Mouse (Mus musculus) midbrain, postnatal 0 days (tissue): Measurements from ENCODE around the gene Cpsf6. TPM values are rescaled to one million over a fixed set of nuclear protein-coding genes. Genes with fewer than 3 reads are reported as not detected.

Source experiments
- ATAC-seq: fragments of 200-750 bp; cut with Nextera tagmentation; 2 replicates; pipeline ENCODE4 v1.8.0; 2017; ENCODE audit warnings: moderate number of reproducible peaks, mild to moderate bottlenecking, moderate TSS enrichment, moderate library complexity; ENCODE audit not compliant: low FRiP score
- DNase-seq: peaks from one replicate; pipeline ENCODE4 v3.0.0-alpha.2; 2015; ENCODE audit warnings: low spot score
- H3K27ac ChIP-seq: fragments of 300-500 bp; sonication (generic); 2 replicates; pipeline ENCODE4 v1.5.1; 2014; ENCODE audit warnings: low read depth, mild to moderate bottlenecking, low read length, mixed read lengths
- H3K27me3 ChIP-seq: fragments of 300-500 bp; sonication (generic); 2 replicates; pipeline ENCODE4 v1.6.1; 2014; ENCODE audit warnings: low read length, control low read depth, mixed read lengths; ENCODE audit not compliant: insufficient read depth
- H3K36me3 ChIP-seq: fragments of 300-500 bp; sonication (generic); 2 replicates; pipeline ENCODE4 v1.6.1; 2014; ENCODE audit warnings: low read length, control low read depth, mixed read lengths; ENCODE audit not compliant: insufficient read depth
- H3K4me1 ChIP-seq: fragments of 300-500 bp; sonication (generic); 2 replicates; pipeline ENCODE4 v1.6.1; 2014; ENCODE audit warnings: mild to moderate bottlenecking, control low read depth, antibody characterized with exemption, low read length, mixed read lengths; ENCODE audit not compliant: insufficient read depth
- H3K4me2 ChIP-seq: fragments of 300-500 bp; sonication (generic); 2 replicates; pipeline ENCODE4 v1.6.1; 2014; ENCODE audit warnings: low read depth, mild to moderate bottlenecking, low read length, mixed read lengths; ENCODE audit not compliant: poor library complexity, severe bottlenecking
- H3K4me3 ChIP-seq: fragments of 300-500 bp; sonication (generic); 2 replicates; pipeline ENCODE4 v1.5.1; 2014; ENCODE audit warnings: low read depth, mild to moderate bottlenecking, low read length, moderate library complexity
- H3K9ac ChIP-seq: fragments of 300-500 bp; sonication (generic); replicated peaks from 2 replicates; pipeline ENCODE4 v1.6.1; 2014; ENCODE audit warnings: mild to moderate bottlenecking, low read length, moderate library complexity, mixed read lengths; ENCODE audit not compliant: poor library complexity, severe bottlenecking
- H3K9me3 ChIP-seq: fragments of 300-500 bp; sonication (generic); 2 replicates; pipeline ENCODE4 v1.6.1; 2016; ENCODE audit warnings: low read length, control low read depth
- CTCF ChIP-seq: IDR thresholded peaks from 2 replicates; pipeline ENCODE4 v1.5.1; 2016; ENCODE audit warnings: antibody characterized with exemption, mild to moderate bottlenecking
- WGBS: fragments of 180-500 bp; shearing (Covaris S2); extraction: QIAGEN DNeasy Blood & Tissue Kit; methylation state at CpG from one replicate; pipeline ENCODE4 v1.1.7; 2014; 5-methylcytosine and 5-hydroxymethylcytosine counted together
- polyA plus RNA-seq: library from polyadenylated mRNA; unstranded; fragments of >200 nt; fragmentation: Nextera tagmentation; extraction: Ambion mirVana; gene quantifications from 2 replicates; pipeline ENCODE4 v1.2.1, GENCODE M21; 2015
- total RNA-seq: library from RNA; depleted of rRNA; stranded (reverse); fragments of >200 nt; gene quantifications from 2 replicates; pipeline ENCODE4 v1.2.3, GENCODE M21; 2014

Cpsf6 gene
- total and polyA plus RNA-seq, 2 experiments from 2014 or later, result 85.1 to 120 TPM

DNA sequence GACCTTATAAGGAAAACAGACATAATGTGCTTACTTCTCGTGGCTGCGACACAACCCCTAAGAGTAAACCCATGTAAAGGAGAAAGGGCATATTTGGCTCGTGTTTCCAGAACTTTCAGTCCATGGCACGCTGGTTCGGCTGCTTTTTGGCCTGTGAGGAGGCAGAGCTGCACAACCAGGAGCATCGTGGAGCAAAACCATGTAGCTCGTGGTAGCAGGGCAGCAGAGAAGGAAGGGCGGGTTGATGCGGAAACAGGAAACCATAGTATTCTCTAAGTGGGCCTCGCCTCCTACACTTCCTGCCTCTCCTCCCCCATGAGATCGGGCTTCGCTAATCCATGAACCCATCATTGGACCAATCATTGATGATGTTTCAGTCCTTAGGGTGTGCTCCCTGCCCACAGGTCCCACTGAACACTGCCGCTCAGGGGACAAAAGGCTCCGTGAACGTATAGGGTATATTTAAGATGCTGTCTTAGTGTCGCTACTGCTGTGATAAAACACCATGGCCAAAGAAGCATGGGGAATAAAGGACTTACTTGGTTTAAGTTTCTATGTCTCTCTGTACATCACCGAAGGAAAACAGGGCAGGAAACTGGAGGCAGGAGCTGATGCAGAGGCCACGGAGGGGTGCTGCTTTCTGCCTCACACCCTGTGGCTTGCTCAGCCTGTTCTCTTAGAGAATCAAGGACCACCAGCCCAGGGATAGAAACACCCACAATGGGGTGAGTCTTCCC lies 18.4 kb upstream of the Cpsf6 start:
- WGBS, result 88% methylated on average over 18 of the region's 18 CpGs
- Histone ChIP-seq H3K4me1 (no peaks in the 10 kb centered on the region), H3K4me3 (no peak overlapping the region), H3K9me3 (no peaks in the 10 kb centered on the region), H3K27ac (no peak overlapping the region), H3K27me3 (no peaks in the 10 kb centered on the region), H3K4me2 (no peak overlapping the region), H3K9ac (no peak overlapping the region), H3K36me3 (no peaks in the 10 kb centered on the region)
- ATAC-seq (no peak), DNase-seq (no peak)
- TF ChIP-seq CTCF, result no peak

DNA sequence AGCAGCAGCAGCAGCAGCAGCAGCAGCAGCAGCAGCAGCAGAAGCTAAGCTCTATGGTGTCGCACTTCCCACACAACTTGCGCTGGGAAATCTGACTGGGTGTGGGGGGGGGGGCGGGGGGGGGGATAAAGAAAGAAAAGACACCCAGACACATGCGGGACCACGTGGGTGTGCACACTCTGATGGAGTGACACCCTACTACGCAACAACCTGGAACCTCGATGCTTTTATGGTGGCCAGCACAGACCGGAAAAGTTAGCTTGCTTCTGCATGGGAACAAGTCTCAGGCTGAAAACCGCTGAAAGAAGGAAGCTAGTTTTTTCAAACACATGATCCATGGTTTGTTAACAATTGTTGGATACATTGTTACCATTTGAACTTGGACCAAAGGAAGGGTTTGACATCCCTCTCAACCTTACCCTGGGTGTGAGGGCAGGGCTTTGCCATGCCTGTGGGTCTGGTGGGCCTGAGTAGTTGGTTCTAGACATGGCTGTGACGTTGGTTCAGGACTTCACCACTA lies 17.4 kb upstream of the Cpsf6 start:
- Histone ChIP-seq H3K9me3 (no peaks in the 10 kb centered on the region), H3K4me1 (no peaks in the 10 kb centered on the region), H3K4me2 (no peak overlapping the region), H3K36me3 (no peaks in the 10 kb centered on the region), H3K9ac (no peak overlapping the region), H3K27me3 (no peaks in the 10 kb centered on the region), H3K27ac (no peak overlapping the region), H3K4me3 (no peak overlapping the region)
- TF ChIP-seq CTCF, result no peak
- DNase-seq, result no peak
- WGBS, result 85% methylated on average over 7 of the region's 10 CpGs
- ATAC-seq, result no peak

DNA sequence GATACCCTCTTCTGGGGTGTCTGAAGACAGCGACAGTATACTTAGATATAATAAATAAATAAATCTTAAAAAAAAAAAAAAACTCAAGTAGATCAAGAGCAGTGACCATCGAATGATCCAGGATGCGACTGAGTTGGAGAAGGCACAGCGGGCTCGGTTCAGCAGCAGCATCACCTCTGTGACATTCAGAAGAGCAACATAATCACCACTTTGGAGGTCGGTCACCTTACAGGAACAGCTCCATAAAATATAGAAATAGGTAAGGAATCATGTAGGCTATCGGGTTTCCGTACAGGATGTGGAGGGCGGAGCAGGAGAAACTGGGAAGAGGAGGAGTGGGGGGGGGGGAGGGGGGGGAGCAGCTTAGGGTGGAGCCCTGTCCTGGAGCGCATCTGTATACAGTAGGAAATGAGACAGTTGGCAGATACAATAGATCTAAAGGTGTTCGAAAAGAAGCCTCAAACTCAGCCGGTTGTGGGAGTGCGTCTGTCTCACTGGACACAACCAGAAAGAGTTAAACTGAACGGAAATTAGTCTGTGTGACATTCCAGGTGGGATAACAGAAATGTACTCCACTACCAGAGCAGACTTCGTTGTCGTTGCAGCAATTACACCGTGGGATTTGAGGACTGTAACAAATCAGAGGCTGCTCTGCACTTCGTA lies 16.7 kb upstream of the Cpsf6 start:
- Histone ChIP-seq H3K4me1 (no peaks in the 10 kb centered on the region), H3K9ac (no peak overlapping the region), H3K9me3 (no peaks in the 10 kb centered on the region), H3K4me3 (no peak overlapping the region), H3K27me3 (no peaks in the 10 kb centered on the region), H3K36me3 (no peaks in the 10 kb centered on the region), H3K27ac (no peak overlapping the region), H3K4me2 (no peak overlapping the region)
- 65% methylated on average over 18 of the region's 18 CpGs for WGBS
- DNase-seq (no peak), ATAC-seq (no peak)
- no peak for TF ChIP-seq CTCF

DNA sequence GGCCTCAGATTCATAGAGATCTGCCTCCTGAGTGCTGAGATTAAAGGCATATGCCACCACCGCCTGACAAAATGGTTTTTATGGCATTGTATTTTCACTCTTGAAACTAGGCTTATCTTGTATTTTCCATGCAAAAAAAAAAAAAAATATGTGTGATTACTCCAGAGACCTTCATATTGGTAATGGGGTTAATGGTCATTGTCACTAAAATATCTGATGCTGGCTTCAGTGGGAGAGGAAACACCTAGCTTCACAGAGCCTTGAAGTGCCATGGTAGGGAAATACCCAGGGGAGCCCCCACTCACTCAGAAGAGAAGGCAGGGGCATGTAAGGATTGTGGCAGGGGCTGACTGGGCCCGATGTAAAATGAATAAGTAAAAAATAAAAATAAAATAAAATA lies 16.0 kb upstream of the Cpsf6 start:
- Histone ChIP-seq H3K9me3 (no peaks in the 10 kb centered on the region), H3K4me1 (no peaks in the 10 kb centered on the region), H3K4me3 (no peak overlapping the region), H3K4me2 (no peak overlapping the region), H3K27me3 (no peaks in the 10 kb centered on the region), H3K9ac (no peak overlapping the region), H3K27ac (no peak overlapping the region), H3K36me3 (no peaks in the 10 kb centered on the region)
- 85% methylated on average over 2 of the region's 2 CpGs for WGBS
- ATAC-seq, result no peak
- DNase-seq, result no peak
- TF ChIP-seq CTCF, result no peak

DNA sequence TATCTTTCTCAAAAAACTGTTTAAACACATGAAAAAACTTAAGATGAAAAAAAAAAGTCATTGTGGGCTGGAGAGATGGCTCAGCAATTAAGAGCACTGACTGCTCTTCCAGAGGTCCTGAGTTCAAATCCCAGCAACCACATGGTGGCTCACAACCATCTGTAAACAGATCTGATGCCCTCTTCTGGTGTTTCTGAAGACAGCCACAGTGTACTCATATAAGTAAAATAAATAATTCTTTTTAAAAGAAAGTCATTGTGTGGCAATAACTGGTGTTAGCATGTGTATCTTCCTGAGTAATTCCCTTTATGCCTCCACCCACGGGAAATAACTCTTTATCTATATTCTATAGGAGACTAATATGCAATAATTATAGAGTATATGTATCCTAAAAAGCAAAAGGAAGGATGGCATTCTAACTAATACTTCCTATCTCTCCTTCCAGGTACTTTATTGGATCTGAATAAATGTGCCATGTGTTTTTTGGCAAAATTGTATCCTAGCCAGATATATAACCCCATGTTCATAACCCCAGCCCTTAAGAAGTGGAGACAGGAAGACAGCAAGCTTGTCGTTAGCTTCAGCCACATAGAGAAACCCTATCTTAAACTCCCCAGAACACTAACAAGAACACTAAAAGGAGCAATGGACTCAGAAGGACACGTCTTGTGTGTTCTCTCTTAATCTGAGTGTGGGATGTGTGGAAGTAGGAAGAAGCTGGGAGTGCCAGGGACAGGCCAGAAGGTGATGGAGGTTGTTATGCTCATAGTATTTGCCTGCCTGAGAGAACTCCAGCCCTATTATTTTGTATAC lies 15.1 kb upstream of the Cpsf6 start:
- no peak overlapping the region for H3K27ac ChIP-seq
- no peaks in the 10 kb centered on the region for H3K4me1 ChIP-seq
- 84% methylated on average over 3 of the region's 3 CpGs for WGBS
- H3K9ac ChIP-seq, result no peak overlapping the region
- H3K4me2 ChIP-seq, result no peak overlapping the region
- DNase-seq, result no peak
- no peak overlapping the region for H3K4me3 ChIP-seq
- H3K27me3 ChIP-seq, result no peaks in the 10 kb centered on the region
- no peak for ATAC-seq
- TF ChIP-seq CTCF, result peak; percentile 22; the same call in 1 of the 2 replicates
- H3K36me3 ChIP-seq, result no peaks in the 10 kb centered on the region
- no peaks in the 10 kb centered on the region for H3K9me3 ChIP-seq
